Mouse (Mus musculus) right cerebral cortex, adult 2 months (tissue): ENCODE data around the gene Unc5c.

Source experiments
- DNase-seq, 2 experiments: peaks; one replicate each; pipeline ENCODE4 v3.0.0; 2021 to 2022; ENCODE audit warnings: low spot score in 2 of 2

Gene Unc5c

DNA sequence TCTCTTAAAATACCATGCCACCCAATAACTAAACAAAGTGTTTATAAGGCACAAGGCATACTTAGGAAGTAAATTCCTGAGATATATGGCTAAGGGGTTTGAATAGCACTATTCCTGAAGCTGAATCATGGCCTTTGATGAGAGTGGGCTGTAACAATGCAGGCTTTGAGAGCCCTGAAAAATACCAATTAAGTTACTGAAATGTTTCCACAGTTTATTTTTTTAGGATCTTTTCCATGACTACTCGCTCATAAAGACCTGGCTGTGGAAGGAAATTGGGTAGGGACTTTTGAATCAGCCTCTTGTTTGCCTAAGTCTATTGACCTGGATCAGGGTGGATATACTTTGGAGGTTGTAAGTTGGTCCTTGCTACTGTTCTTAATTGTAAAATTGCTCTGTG is 44.8 kb downstream of the Unc5c start:
- no peak for DNase-seq

DNA sequence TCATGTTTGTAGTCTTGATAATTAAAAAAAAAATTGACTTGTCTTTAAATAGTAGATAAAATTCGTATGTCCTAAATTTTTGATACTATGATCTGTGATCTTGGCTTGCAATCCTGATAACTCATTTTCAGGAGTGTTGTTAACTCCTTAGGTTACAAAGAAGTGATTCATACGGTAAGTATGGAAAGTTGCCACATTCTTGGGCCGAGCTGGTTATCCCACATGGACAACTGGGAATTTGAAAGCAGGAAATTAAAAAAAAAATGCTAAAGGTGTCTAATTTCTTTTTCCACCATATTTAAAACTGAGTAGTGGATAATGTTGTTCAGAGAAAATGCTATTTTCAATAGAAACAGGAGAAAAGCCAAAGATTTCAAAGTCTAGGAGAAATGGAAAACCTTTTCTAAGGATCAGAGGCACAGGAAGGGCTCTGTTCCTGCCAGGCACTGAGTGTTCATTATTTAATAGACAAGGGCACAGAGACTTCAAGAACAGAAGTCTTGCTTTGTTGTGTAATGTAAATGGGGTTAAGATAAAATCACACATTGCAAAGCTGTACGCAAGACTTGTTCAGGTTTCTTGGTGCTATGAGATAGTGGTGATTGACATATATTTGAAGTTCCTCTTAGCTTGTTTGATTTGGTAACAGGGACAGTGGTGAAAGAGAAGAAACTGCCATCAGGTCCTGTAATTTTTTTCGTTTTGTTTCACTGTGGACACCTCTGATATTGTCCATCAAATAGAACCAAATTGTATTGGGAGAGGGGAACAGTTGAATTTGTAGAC is 46.4 kb downstream of the Unc5c start:
- no peak for DNase-seq

- no peak for DNase-seq
Measured at GRCm38 (mm10) chr3:141528751-141529150, 63.7 kb downstream of the Unc5c start.

GRCm38 (mm10) chr3:141529599-141529998 is 64.6 kb downstream of the Unc5c start:
- no peak for DNase-seq

DNA sequence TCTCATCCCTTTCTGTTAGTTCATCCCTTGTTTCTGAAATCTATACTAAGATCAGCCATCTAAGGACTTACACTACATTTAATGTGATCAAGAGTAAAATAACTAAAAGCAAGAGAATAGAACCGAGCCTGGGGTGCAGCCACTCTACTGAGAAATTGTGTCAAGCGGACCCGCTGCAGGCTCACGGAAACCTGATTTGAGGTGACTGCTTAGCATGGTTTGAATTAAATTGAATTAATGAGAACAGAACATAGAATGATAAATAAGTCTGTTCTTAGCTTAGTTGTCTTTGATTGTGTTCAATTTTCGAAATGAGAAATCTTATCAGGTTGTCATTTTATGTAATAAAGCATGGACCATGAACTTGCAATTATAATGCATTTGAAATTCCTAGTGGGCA is 68.8 kb downstream of the Unc5c start:
- no peak for DNase-seq

- DNase-seq = no peak
Measured at GRCm38 (mm10) chr3:141536857-141537256, 71.8 kb downstream of the Unc5c start.

DNA sequence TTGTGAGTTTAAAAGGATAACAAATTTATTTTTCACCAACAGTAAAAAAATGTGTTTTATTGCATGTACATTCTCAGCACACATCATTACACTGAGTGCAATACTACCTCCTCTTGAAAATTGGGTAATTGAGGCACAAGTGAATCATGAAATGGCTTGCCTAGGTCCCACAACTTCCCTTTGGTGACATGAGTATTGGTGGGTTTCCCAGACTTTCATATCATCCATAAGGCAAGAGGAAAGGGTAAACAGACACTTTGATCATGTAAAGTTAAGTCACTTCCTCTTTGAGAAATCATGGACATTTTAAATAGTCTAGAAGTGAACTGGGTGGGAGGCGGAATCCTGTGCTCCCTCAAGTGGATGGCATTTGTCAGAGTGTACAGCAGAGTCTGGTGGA is 73.1 kb downstream of the Unc5c start:
- no peak for DNase-seq

DNA sequence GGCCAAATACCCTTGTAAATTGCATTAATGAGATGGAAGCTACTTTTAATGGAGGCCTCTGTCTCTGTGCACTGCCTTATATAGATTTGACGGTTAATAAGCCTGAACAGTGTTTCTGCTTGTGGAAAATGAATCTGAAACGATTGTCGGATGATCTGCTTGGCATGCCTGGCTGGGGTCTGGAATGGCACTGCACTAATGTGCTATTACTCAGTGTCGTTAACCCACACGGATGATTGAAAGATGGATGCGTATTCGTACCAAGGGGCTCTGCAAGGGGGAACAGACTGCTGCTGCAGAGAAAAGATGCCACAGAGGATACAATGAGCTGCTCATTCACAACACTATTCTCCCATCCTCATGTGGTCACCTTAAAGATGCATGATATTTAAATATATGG is 75.7 kb downstream of the Unc5c start:
- DNase-seq = no peak

- DNase-seq = no peak
Measured at GRCm38 (mm10) chr3:141547341-141547814, 82.4 kb downstream of the Unc5c start.

GRCm38 (mm10) chr3:141549661-141550060 is 84.6 kb downstream of the Unc5c start:
- DNase-seq = no peak

DNA sequence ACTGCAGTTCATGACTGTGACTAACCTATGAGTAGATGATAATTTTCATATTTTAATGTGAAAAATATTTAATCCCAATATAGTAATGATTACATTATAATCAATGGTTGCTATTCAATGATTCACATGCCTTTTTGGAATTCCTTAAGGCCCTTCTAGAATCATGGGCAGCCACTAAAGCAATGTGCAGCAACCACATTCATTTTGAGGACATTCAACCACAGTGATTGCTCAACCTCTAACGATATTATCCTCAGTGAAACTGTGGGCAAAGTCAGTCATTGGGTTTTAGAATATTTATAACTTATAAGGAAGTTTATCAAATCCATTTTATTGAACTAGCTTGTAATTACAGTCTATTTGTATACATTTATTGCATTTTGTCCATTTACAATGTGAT is 87.9 kb downstream of the Unc5c start:
- no peak for DNase-seq

- no peak for DNase-seq
Measured at GRCm38 (mm10) chr3:141557072-141557471, 92.1 kb downstream of the Unc5c start.

DNA sequence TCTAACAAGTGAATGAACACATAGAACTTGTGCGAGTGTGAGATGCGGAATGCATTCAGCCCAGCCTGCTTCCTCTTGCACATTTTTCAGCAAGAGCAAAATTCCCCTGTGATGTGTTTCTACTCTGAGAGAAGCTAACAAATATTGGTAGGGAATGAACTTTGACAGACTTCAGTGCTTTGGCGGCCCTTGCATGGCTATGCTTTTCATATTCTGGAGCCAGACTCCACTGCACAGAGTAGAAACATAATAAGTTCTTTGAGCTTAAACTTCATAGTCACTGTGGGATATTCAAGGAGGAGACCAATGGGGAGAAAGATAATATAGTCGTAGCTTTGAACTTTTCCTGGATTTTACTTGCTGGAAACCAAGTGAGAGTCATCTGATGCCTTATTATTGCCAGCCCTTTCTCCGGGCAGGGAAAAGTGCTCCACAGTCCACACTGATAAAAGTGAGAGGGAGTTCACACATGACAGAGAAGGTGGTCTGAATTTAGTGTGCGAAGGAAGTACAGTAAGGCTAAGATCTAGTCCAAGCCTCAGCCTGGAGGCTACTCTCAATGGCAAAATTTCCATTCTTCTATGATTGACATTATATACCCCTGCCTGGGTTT is 110.2 kb downstream of the Unc5c start:
- DNase-seq = no peak

GRCm38 (mm10) chr3:141577382-141577781 is 112.4 kb downstream of the Unc5c start:
- DNase-seq = no peak

DNA sequence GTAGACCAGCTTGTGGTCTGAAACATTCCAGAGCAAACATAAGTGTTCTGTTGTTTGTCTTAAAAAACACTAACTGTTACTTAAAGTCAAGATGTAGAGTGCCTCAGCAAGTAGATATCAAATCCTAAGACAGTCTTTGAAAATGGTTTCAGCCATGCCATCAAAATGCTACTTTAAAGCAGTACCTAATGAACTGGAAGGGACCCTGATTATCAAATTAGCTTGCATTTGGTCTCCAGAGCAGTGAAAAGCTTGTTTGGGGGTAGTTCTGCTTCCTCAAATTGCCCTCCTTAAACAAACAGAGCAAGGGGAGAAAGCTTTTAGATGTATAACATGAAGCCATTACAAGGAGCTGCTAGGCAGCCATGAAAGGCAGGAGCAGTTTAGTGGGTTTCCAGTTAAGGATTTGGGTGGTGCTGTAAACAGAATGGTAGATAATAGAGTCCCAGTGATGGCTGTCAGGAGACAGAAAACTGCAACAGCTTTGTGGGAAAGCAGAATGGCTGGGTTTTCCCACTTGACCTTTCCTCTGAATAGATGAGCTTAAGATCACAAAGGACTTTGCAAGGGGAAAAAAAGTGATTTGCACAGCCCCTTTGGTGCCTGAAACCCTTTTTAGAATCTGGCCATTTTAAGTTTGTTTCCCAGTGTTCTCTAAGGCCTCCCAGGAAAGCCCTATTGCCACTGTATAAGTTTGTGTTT is 116.3 kb downstream of the Unc5c start:
- DNase-seq = no peak

- DNase-seq = no peak
Measured at GRCm38 (mm10) chr3:141581892-141582214, 116.8 kb downstream of the Unc5c start.

GRCm38 (mm10) chr3:141583180-141583579 is 118.2 kb downstream of the Unc5c start:
- DNase-seq = no peak

DNA sequence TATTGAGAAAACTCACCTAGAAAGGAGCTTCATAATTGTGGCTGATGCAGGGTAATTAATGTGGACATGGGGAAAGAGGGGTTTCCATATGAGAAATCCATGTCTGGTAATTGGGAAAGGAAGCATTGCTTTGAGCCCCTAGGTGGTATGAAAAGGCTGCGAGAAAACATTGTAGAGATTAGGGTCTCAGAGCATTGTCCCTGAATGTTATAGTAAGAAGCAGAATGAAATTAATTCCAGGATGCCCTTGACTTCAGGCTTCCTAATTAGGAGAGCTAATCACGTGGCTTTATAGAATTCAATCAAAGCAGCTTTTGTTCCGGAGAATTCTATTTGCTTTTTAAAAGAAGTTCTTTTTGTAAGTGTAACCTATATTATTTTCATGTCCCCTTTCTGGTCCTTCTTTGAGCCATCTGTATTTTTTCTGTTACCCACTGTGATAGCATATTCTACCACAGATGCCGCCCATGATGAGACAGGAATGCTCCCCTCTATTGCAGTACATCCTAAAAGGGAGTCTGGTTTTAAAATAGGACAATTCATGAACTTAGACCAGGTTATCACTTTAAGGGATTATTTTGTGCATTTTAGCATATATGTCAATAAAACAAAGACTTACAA is 124.5 kb downstream of the Unc5c start:
- DNase-seq = no peak

- DNase-seq = no peak
Measured at GRCm38 (mm10) chr3:141593249-141593648, 128.2 kb downstream of the Unc5c start.

GRCm38 (mm10) chr3:141594120-141594519 is 129.1 kb downstream of the Unc5c start:
- DNase-seq = no peak

- DNase-seq = no peak
Measured at GRCm38 (mm10) chr3:141595073-141595472, 130.1 kb downstream of the Unc5c start.

GRCm38 (mm10) chr3:141596461-141596860 is 131.4 kb downstream of the Unc5c start:
- DNase-seq = no peak
